Mouse (Mus musculus) liver, postnatal 0 days (tissue): ENCODE data around the gene E130114P18Rik.

Experiments
- CTCF ChIP-seq: sonication (generic); IDR thresholded peaks from 2 replicates; pipeline ENCODE4 v1.5.1; 2016; ENCODE audit warnings: antibody characterized with exemption, low read depth
- EP300 ChIP-seq: IDR thresholded peaks from 2 replicates; pipeline ENCODE4 v1.6.1; 2016; ENCODE audit warnings: antibody characterized with exemption, low read depth, mild to moderate bottlenecking

DNA sequence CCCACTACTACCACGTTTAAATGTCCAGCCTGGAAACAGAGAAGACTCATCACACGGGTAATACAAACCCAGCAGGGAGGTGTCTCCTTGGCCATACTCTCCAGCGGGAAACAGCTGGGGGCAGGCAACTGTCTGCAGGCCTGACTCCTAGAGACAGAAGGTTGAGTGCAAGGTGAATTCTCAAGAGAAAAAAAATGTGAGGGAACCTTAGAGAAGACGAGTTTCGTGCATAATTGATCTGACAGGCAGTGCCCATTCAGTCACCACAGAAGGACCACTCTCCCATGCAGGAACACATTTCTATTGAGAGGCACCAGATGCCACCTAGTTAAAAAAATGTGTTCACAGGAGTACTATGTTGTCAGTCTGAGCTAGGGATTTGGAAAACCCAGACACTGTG is 105.4 kb downstream of the E130114P18Rik start:
- TF ChIP-seq CTCF (no peak), EP300 (no peak)
